Mouse (Mus musculus): ENCODE results near the gene Frzb. TPM values are rescaled to one million over a fixed set of nuclear protein-coding genes. Genes with fewer than 3 reads are reported as not detected.

Frzb gene
- not detected for total RNA-seq (2023)

DNA sequence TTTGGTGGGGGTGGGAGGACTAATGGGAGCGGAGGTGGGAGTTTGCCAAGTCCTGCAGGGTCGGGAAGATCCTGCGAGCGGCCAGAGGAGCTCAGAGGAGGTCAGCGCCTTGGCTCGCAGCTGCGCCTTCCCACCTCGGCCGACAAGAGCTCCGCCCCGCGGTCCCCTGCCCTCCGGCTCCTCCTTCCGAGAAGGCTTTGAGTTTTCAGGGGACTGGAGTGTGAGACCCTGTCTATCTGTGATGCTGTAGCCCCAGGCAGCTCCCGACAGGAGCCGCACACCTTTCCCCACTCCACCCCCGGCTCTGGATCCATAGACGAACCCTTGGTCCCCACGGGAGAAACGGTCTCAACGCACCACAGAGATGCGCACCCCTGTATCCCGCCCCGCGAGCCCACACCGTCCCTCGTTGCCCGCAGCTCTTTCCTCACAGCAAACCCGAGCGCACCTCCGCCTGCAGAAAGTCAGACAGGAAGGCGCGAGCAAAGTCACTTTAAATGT, at the start of gene Frzb:
Gene Frzb (minus strand): TSS at position 335 of the 501 bp plus-strand sequence.

Other genes with a start within 250 kb of the Frzb start
- not detected for gene Prdx6b, start 155.2 kb downstream of the Frzb start, total RNA-seq (2023)
- 48.8 TPM for gene Dnajc10, start 132.2 kb downstream of the Frzb start, total RNA-seq (2023)
- 8.5 TPM for gene Nckap1, start 133.8 kb upstream of the Frzb start, total RNA-seq (2023)
- 8.1 TPM for gene Dusp19, start 169.4 kb upstream of the Frzb start, total RNA-seq (2023)
- gene Nup35, start 169.6 kb upstream of the Frzb start, total RNA-seq (2023): 15.7 TPM